Mouse (Mus musculus): Measurements from ENCODE around the gene Tspyl2.
A peak's percentile ranks its signal among the peaks of the same experiment; 100 is the strongest.
"Not testable (repeated sequence)": the region's sequence is repeated elsewhere in the genome, so short reads cannot be mapped to it uniquely, and the experiment has no call there.

Tspyl2 gene

GRCm38 (mm10) chrX:152342358-152342901 lies at the start of gene Tspyl2:
Gene Tspyl2 (minus strand): TSS chrX:152342425.
- DNase-seq = peak; percentile 95

DNA sequence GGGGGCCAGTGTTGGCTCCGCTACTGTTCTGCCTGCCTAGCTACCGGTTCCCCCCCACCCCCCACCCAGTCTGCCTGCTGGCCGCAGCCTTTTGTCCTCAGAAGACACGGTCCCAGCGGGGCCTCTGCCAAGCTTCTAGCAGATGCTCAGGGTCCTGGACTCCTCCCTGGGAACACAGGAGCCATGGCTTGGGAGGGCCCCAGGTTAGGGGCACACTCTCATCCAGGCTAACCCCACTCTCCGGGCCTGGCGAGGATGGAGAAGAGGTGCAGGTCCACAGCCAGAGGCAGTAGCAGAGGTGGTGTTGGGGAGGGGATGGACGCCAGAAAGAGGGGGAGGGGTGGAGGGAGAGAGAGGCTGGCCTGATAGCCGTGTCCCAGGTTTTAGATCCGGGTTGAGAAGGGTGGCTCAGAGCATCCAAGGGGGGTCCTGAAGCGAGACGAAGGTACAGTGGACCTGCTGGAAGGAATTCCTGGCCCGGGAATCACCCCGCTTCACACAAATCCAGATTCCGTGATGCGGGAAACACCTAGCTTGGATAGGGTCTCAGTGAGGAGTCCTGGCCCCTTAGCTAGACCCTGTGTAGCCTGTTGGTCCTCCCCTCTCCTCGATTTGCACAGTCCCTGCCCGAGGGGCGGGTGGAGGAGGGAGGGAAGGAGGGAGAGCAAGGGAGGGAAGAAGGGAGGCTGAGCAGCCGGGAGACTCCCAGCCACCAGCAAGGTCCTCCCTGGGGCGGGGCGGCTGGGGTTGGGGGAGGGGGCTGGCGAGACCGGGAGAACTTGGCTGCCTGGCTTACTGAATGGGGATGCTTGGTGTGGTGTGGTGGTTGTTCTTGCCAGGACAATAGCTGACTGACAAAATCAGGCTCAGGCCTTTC lies 26.4 kb upstream of the Tspyl2 start, which contains the start of gene Gpr173:
Gene Gpr173 (minus strand): TSS at position 308 of the 877 bp plus-strand sequence.
- DNase-seq = peak; percentile 16

DNA sequence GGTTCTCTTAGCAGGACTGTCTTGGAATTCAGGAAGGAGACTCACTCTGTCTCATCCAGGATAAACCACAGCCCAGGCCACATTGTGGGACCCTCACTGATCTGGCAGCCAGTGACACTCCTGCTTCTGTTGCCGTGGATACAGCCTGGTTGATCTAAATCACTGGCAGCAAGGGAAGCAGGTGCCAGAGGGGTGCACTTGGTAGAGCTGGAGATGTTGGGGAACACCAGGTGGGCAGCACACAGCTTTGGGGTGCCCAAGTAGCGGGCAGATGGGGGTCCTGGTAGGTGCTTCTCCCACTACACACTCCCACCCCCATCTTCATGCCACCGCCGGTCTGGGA lies 25.8 kb upstream of the Tspyl2 start:
- DNase-seq = no peak

- no peak for DNase-seq
Measured at GRCm38 (mm10) chrX:152366418-152366817, 24.2 kb upstream of the Tspyl2 start.

GRCm38 (mm10) chrX:152352553-152353153 lies 10.4 kb upstream of the Tspyl2 start:
- peak; percentile 52 for DNase-seq

DNA sequence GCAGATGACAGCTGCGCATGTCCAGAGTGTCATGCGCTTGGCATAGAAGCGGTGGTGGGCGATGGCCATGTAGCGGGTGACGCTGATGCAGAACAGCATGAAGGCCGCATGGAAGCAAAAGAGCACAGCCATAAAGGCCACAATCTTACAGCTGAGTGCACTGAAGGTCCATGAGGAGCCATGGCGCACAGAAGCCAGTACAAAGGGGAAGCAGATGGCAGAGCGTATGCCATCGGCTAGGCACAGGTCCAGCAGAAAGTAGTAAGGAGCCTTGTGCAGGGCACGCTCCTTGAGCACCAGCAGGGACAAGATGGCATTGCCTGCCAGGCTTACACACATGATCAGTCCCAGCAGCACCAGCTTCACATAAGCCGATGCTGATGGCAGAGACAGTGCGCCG lies 4.8 kb upstream of the Tspyl2 start:
- no peak for DNase-seq

DNA sequence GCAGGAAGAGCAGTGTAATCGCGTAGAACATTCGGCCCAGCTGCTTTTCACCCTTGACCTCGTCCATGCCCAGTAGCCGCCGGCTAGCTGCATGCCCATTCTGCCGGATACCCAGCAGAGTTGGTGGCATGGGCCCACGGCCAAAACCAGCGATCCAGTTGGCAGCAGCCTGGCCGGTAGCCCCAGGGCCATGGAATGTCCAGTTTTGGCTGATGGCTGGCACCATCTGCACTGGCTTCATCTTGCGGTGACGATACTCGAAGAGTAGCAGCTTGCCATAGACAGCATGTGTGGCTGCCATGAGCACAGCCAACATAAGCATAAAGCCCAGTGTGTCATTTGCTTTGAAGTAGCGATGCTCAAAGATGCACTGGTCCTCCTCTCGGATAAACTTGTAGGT lies 4.4 kb upstream of the Tspyl2 start:
- DNase-seq = no peak

GRCm38 (mm10) chrX:152342903-152343302 lies 678 bp upstream of the Tspyl2 start:
- DNase-seq = no peak

DNA sequence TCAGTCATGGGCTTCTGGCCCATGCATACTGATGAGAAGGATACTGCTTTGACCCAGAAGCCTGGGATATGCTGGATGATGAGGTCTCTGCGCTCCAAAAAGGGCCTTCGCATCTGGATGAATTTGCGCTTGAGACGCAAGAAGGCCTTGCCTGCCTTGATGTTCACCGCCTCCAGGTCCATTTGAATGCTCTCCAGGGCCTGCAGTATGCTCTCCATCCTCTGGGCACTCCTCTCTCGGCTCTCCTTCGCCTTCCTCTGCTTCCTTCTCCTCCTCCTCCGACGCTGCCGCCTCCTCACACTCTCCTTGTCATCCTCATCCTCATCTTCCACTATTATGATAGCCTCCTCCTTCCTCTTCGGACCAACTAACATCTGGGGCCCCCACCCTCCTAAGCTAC lies 729 bp downstream of the Tspyl2 start:
- DNase-seq = no peak

DNA sequence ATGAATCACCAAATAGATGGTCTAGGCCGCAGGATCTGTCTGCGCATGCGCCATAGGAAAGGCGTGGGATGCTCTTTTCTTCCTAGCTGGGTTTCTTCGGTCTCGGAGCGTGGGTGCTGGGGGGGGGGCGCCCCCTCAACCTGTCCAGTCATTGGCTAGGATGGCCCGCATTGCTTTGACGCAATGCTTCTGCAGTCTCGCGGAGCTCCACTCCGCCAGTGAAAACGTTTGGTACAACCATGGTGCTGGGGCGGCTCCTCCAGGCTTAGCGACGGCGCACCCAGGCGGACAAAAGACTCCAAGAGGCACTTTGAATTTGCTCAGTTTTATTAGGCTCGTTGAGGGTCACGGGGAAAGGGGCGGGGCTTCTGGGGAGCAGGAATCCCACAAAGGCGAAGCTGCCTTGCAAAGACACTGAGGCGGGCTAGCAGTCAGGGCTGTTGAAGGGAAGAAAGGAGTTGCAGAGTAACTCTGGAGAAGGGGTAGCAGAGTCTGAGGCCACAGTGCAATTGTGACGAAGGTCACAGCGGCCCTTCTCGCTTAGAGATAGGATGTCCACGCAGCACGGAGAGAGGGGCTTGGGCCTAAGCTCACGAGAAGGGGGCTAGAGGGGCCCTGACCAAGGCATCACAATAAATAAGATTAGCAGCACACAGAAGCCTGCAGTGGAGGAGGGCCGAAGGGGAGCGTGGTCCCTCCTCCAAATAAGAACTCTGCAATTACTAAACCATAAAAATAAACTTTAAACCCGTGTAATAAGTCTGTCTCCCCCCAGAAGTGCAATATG lies 5.5 kb downstream of the Tspyl2 start:
- DNase-seq = peak; percentile 96

DNA sequence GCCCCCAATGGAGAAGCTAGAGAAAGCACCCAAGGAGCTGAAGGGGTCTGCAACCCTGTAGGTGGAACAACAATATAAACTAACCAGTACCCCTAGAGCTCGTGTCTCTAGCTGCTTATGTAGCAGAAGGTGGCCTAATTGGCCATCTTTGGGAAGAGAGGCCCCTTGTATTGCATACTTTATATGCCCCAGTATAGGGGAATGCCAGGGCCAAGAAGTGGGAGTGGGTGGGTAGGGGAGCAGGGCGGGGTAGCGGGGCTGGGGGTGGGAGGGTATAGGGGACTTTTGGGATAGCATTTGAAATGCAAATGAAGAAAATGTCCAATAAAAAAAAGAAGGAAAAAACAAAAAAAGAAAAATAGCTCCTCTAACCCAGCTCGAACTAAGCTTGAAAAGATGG lies 6.1 kb downstream of the Tspyl2 start:
- DNase-seq = not testable (repeated sequence)

GRCm38 (mm10) chrX:152329400-152329799 lies 12.8 kb downstream of the Tspyl2 start:
- not testable (repeated sequence) for DNase-seq

DNA sequence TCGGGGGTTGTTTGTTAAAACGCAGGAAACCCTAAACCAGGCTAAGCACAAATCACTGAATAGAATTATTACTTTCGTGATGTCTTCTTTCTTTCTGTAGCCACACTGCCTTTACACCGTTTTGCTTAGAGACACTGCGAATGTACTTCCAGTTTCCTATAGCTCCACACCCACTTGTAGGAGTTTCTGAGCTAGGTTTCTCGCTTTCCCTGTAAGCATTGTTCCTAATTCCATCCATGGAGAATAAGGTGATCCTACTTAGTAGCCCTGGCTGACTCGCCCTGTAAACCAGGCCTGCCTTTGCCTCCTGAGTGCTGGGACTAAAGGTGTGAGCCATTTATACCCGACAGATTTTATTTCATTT lies 14.6 kb downstream of the Tspyl2 start:
- DNase-seq = no peak

DNA sequence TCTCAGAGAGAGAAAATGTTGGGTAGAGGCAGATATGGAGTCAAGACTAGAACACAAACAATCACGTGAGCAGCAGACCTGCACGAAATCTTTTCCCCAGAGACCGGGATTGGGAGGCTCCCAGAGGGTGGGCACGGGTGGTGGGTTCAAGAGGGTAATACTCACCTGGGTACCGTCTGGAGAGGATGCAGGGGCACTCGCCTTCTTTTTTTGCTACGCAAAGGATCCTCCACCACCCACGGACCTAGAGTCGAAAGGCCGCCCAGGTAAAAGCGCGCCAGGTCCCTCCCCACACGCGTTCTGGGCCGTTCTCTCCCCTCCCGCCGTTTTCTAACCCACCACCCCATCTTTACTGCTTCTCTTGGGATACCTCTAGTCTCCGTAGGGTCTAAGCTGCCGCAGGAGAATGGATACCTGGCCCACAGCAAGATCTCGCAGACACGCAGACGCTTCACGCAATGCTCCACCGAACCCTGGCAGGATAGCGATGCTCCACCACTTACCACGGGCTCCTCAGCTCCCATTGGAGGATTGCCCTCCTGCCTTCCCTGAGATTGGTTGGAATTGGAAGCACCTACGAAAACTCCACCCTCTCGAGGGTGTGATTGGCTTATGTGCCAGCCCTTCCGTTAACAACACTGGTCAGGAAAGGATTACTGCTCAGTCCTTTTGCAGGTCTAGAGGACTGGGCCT lies 15.1 kb downstream of the Tspyl2 start, which contains the start of gene Kantr:
Gene Kantr (minus strand): TSS at position 500 of the 693 bp plus-strand sequence.
- peak; percentile 87 for DNase-seq

DNA sequence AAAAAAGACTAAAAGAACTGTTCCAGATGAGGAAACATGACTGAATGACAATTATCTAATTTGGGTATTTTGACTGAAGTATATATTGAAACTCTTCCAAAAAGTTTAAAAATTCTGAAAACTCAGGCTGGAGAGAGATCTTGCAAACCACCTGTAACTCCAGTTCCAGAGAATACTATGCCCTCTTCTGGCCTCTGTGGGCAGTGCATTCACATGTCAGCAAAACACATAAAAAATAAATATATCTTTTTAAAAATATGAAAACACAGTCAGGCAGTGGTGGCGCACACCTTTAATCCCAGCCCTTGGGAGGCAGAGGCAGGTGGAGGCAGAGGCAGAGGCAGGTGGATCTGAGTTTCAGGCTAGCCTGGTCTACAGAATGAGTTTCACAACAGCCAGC lies 18.6 kb downstream of the Tspyl2 start:
- no peak for DNase-seq

GRCm38 (mm10) chrX:152322776-152323175 lies 19.4 kb downstream of the Tspyl2 start:
- no peak for DNase-seq

DNA sequence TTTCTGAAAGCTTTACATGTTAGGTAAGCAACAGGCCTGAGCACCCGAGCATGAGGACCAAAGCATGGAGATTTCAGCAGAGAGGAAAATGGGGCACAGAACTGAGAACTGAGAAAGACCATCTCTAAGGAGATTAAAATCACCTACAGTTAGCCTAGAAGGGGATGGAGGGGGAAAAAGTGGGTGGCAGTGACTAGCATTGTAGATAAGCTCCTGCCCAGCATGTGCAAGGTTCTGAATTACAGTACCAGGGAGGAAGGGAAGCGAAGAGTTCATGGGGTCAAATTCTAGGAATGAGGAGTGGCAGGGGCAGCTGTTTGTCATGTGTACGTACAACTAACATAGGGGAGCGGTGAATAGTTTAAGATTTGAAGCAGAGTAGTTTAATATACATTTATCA lies 21.7 kb downstream of the Tspyl2 start:
- no peak for DNase-seq

- peak; percentile 7 for DNase-seq
Measured at GRCm38 (mm10) chrX:152307942-152308341, 34.3 kb downstream of the Tspyl2 start.

- no peak for DNase-seq
Measured at GRCm38 (mm10) chrX:152307371-152307770, 34.9 kb downstream of the Tspyl2 start.

DNA sequence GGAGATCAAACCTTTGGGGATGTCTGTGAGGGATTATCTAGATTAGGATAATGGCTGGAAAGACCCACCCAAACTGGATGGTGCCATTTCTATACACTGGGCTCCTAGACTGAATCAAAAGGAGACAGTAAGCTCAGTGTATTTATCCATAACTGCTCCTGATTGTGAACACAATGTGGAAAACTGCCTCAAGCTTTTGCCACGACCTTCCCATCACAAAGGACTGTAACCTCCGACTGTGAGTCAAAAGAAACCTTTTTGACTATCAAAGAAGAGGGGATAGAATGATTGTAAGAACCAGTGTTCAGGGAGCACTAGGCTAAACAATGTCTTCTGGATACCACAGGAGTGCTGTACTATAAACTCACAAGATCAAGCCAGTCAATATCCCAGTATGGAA lies 36.0 kb downstream of the Tspyl2 start:
- no peak for DNase-seq

- not testable (repeated sequence) for DNase-seq
Measured at GRCm38 (mm10) chrX:152287026-152287425, 55.2 kb downstream of the Tspyl2 start.
